Mouse (Mus musculus) brain, embryonic 18.5 days (tissue): ENCODE measurements around the gene Olfr374.

ENCODE experiments used
- DNase-seq: peaks from one replicate; pipeline ENCODE4 v3.0.0-alpha.2; 2012; ENCODE audit warnings: low read depth, low spot score

Olfr374 gene

DNA sequence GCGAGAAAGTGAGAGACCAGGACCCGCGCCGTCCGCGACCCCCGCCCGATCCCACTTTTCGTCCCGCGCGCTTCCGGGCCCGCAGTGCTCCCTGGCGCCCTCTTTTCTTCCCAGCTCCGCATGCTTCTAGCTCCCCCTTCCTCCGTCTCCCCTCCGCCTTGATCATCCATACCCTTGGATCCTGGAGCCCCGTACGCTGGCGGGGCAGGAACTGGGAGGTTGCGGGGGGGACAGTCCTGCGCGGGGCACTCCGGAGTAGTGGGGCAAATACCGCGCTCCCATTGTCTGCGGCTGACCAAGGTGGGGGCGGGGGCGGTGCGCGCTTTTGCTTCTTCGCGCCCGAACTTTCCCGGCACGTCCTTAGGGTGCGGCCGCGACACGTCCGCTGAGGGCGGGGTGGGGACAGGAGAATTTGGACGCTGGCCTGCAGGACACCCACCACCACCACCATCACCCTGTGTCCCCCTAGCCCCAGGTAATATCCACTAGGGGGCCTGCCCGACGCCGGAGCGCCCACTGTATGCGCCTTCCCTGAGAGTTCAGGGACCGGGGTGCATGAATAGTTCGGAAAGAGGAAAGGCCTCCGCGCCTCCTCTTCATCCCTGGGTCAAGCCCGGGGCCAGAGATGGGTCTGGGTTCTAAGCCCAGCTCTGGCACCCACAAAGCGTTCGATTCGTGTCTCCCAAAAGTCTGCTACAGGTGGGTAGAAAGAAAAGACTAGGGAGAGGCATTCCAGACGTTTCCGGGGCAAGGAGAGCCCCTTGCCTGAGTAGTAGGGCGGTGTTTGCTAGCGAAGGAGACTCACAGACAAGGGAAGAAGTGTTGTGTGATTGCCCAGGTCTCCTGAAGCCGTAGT is 28.8 kb downstream of the Olfr374 start:
- DNase-seq, result no peak

DNA sequence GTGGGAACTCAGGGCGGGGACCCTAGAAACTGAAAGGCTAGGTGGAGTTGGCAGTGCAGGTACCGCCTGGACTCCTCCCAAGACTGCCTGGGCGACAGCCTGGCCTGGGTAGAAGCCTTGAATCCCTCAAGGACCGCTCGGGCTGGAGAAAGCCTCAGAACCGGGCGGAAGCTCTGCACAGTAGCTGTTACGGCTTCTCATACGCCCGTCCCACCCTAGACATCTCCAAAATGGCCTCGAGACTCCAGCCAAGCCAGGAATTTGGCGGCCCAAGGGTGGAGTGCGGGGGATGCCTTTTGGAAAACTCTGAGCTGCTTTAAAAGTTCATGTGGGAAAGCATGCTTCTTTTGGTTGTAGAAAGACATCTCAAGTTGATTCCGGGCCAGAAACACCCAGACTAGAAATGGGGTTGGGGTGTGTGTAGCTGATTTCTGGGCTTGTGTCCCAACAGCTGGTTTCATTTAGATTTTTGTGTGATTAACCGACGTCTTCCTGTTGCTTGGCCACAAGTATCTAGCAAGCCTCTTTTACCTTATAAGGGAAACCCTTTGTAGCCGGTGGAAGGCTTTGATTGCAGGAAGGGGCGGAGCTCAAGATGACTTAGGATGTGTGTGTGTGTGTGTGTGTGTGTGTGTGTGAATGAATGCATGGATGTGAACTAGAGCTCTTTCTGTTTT is 29.6 kb downstream of the Olfr374 start:
- DNase-seq, result no peak

DNA sequence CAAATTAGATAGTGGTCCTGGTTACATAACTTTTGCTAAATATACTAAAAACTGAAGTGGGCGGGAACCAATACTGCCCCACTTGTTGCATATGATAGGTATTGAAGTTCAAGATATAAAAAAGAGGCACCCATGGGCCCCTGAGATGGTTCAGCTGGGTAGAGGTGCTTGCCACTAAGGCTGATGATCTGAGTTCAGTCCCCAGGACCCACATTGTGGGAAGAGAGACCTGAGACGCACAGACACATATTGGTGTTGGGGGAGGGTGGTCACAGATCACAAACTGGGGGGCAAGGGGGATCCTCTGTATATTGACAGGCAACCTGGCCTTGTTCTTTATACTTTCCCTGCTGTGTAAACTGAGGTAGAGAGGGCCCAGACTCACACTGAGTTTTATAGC is 30.6 kb downstream of the Olfr374 start:
- no peak for DNase-seq

DNA sequence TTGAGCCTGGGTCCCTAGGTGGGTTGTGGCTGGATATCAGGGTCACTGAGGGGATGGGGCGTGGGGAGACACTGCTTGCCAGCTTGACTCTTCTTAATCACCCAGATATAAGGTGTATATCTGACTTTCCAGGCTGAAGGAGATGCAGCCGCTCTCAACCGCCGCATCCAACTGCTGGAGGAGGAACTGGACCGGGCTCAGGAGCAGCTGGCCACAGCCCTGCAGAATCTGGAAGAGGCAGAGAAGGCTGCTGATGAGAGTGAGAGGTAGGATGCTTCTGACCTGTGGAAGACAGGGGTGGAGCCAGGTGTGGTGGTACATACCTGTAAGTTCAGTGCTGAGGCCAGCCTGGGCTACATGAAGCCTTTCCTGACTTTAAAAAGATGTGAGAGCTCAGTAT is 31.6 kb downstream of the Olfr374 start:
- DNase-seq, result no peak

DNA sequence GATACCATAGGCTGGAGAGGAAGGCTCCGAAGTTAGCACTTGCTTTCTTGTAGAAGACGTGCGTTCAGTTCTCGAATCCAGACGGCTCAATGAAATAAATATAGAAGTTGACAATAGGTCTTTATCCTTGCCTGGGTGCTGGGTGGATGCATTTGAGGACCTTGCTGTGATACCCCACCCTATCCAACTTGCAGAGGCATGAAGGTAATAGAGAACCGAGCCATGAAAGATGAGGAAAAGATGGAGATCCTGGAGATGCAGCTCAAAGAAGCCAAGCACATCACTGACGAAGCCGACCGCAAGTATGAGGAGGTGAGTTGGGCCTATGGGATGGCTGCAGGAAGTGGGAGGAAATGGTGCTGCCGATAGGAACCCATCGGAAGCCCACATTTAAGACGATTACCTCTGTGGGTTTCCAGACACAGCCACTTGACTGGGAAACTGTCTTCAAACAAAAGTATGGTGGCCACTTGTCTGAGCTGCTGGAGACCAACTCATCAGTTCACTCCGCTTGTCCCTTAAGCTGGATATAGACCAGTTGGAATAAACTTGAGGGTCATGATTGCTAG is 36.5 kb downstream of the Olfr374 start:
- DNase-seq, result no peak

DNA sequence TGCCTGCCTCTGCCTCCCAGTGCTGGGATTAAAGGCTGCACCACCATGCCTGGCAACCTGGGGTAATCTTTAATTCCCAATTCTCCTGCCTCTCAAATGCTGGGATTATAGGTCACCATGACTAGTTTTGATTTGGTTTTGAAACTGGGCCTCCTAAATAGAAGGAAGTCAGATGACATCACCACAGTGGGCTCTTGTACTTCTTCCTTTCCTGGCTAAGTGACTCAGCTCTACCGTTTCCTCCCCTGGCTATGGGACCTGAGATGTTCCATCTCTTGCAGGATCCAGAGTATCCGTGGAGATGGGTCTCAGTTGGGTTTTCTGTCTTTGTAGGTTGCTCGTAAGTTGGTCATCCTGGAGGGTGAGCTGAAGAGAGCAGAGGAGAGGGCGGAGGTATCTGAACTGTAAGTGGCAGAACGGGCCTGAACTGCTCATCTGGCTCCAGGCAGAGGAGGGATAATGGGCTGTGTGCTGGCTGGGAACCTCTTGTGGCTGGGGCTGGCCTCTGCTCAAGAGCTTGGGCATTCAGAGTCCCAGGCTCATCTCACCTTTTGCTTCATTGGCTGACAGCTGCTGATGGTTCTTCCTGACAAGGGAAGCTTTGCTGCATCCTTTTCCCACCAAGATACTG is 37.6 kb downstream of the Olfr374 start:
- DNase-seq, result no peak

DNA sequence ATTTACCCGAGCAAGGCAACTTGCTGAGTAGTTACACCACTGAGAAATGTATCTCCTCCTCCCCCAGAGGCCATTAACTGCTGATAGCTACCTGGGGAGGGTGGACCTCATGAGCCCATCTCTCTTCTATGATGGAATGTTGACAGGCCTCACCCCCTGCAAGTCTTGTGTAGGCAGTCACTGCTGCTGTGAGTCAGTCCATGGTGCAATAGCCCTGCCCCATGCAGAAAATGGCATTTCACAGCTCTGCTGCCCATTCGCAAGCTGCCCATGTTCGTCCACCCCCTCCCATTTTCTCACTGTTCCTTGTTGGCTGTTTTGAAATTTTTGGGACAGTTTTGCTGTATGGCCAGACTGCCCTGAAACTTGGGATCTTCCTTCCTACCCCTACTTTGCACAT is 38.7 kb downstream of the Olfr374 start:
- no peak for DNase-seq

DNA sequence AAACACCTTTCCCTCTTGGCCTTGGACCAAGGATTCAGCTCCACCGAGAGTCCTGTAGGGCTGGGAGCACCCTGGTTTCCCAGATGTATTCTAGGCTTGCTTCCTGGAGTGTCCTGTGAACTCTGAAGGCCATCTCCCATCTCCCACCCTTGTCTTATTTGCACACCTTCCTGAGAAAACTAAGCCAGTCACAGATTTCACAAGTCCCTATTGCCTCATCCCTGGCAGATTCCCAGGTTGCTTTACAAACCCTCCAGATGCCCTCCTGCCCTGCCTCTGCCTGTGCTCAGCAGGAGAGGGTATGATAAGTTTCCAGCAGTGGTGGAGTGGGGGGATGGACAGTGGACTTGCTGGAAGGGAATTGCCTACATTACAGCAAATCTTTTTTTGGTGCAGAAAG is 39.2 kb downstream of the Olfr374 start:
- DNase-seq, result no peak

DNA sequence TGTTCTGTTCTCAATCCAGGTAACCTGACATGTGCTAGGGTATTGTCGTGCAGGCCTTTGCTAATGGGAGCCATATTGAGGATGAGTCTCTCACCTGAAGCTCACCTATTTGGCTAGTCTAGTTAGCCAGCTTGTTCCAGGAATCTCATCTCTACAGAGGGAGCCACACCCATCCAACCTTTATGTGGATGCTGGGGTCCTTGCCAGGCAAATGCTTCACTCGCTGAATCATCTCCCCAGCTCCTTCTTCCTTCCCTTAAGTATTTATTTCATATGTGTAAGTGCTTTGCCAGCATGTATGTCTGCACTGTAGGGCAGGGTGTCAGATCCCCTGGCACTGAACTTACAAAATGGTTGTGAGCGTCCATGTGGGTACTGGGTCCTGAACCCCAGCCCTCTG is 39.7 kb downstream of the Olfr374 start:
- no peak for DNase-seq

DNA sequence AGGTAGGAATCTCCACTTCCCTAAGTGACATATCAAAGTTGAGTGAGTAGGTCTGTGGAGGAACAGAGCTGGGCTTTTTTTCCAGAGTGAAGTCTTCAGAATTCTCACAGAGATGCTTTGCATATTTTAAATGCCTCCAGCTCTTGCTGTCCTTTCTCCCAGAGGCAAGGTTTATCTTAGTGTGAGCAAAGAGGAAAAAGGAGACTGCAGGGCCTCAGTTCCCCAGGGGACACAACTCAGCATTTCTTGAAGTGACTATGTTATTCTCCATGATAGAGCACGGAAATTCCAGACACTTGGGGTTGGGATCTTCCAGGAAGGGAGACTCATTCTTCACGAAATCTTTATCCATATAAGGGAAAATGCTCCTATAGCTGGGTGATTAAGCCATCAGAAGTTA is 40.4 kb downstream of the Olfr374 start:
- DNase-seq, result no peak

DNA sequence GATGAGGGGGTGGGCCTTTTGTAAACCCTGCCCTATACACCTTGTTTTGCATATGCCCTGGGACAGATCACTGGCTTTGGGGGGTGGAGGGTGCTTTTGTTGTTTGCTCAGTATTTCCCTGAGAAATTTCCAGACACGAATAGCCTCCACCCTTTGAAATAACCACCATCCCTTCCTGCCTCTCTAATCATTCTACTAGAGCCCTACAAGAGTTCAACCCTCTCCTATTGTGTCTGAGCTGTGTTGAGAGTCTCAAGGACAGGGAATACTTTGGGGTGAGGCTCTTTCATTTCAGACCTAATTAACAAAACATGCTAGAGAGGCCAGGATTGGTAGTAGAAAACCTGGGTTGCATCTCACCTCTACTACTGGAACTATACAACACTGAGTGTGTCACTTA is 42.2 kb downstream of the Olfr374 start:
- no peak for DNase-seq

DNA sequence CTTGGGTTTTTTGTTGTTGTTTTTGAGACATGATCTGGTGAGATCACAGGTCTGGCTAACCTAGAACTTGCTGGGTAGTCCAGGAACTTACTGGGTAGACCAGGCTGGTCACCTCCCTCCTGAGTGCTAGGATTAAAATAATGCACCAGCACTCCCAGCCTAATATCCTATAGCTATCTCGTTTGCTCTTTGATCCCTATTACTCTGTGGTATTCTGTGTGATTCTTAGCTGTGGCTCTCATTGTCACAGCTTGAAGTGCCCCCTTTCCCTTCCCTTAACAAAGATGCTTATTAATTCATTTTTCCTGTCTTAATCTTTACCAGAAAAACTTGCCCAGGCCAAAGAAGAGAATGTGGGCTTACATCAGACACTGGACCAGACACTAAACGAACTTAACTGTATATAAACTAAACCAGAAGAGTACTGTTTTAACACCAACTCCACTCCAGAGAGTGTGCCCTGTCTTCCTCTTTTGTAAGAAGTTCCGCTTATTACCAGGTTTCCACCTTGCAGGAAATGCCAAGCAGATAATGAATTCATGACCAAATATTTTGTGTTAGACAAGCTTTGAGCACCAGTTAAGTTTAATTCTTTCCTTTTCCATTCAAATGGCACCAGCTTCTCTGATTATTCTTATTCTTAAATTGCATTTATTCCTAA is 44.7 kb downstream of the Olfr374 start:
- no peak for DNase-seq

DNA sequence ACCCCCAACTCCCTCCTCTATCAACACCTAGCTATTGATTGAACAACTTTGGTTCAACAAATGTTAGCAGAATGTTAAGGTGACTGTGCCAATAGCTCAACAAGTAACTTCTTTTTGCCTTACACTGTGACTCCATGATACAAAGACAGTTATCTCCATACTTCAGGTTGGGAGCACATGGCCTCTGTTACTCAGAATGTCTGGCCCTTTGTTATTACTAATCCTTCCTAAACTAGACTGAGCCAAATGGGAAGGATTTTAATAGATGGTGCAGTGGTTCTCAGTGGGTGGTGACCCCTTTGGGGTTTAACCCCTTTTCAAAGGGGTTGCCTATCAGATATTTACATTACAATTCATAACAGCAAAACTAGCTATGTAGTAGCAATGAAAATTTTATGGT is 46.5 kb downstream of the Olfr374 start:
- DNase-seq, result no peak

DNA sequence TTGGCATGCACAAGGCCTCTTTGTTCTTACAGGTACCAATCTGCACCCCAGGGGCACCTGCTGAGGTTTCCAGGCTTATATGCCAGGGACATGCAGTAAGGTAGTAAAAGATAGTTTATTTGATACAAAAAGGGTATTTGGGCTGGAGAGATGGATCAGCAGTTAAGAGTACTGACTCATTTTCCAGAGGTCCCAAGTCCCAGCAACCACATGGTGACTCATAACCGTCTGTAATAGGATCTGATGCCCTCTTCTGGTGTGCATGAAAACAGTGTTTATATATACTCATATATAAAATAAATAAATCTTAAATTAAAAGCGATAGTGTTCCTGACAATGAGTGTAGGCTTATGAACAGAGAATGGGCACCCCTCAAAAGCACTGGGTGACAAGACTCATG is 51.3 kb downstream of the Olfr374 start:
- no peak for DNase-seq

DNA sequence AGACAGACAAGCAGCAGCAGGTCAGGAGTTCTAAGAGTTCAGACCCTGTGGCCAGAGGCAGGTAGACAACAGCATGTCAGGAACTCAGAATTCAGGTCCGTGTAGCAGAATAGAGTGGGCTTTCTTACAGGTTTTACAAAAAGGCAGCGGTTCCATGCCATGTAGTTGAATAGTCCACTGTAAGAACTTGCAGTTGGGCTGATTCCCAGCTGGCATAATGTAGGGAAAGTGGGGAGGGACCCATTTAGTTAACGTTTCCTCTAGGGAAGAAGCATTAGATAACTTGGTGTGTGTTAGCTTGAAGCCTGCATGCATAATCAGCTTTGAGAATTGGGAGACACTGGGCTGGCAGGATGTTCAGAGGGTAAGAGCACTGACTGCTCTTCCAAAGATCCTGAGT is 51.9 kb downstream of the Olfr374 start:
- DNase-seq, result no peak

DNA sequence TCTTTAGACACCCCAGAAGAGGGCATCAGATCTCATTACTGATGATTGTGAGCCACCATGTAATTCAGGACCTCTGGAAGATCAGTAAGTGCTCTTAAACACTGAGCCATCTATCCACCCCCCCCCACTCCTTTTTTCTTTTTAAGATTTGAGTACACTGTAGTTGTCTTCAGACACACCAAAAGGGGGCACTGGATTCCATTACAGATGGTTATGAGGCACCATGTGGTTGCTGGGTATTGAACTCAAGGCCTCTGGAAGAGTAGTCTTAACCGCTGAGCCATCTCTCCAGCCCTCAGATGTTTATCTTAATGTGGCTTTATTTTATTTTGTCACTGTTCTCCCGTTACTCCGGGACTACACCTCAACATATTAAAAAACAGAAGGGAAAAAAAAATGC is 53.2 kb downstream of the Olfr374 start:
- DNase-seq, result no peak

DNA sequence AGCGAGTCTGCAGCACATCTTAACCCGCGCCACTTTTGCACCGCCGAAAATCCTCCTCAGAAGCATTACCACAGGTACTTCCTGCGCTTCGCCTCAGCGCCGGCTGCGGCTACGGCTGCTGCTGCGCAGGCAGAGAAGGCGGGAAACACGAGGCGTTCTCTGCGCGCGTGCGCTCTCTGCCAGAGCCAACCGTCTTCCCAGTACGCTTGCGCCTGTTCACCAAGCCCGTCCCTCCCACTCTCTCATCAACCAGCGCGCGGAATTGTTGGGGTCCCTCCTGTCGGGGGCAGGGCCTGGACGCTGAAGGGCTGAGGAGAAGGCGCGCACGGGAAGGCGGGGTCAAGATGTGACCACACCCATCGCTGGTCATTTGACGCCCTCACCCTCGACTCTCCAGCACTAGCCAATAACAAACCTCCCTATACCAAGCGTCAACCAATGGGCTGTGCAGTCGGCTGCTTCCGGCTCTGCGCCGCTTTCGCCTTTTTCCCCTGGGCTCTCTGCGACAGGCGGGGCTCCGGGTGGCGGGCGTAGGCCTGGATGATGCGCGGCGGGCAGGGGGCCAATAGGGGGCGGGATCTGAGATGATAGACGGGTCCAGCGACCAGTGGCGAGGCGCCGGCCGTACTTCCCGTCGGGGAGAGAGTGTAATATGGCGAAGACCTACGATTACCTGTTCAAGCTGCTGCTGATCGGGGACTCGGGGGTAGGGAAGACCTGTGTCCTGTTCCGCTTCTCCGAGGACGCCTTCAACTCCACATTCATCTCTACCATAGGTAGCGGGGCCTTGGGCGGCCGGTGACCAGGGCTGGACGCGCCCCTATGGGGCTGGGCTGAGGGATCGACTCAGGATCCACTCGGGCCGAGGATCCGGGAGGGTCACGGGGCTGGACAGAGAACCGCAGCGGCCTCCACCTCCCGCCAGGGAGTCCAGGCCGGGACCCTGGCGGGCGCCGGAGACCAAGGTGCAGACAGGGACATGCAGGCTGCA is 54.2 kb downstream of the Olfr374 start, which contains the start of gene Rab8a:
TSS of gene Rab8a (plus strand) at position 494 of the 991 bp plus-strand sequence.
- peak; percentile 100 for DNase-seq

DNA sequence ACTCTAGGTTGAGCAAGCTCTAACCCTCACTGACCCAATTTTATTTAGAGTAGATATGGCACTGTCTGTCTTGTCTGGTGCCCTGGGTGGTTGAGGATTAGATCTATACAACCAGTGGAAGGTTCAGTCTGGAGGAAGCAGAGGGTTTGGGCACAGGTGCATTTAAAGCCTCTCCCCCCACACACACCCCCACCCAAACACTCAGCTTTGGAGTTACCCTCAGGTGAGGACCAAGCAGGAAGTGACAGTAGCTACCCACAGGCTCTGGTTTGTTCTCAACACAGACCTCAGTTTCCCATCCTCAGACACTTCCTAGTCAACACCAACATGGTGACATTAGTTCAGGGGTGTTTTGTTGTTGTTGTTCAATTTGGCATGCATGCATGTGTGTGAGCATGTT is 56.0 kb downstream of the Olfr374 start:
- DNase-seq, result no peak
